Mouse (Mus musculus) kidney, adult 2 months (tissue): ENCODE data around the gene Rad51d.

Experiments
- CTCF ChIP-seq: fragments of 200-500 bp; conservative IDR thresholded peaks from 2 replicates; pipeline ENCODE4 v1.5.1; 2011; ENCODE audit warnings: low read depth, mild to moderate bottlenecking, control low read depth, low read length, moderate library complexity, mixed read lengths; ENCODE audit not compliant: insufficient read depth, insufficient read length
- POLR2A ChIP-seq: fragments of 200-500 bp; IDR thresholded peaks from one replicate; pipeline ENCODE4 v1.6.1; 2011; ENCODE audit warnings: low read depth, low read length, control low read depth

- no peak for TF ChIP-seq CTCF
- no peak for TF ChIP-seq POLR2A
These were observed 38.3 kb downstream of the Rad51d start for GRCm38 (mm10) chr11:82852115-82852514.
